Mouse (Mus musculus): ENCODE results near the gene Pigm.

DNA sequence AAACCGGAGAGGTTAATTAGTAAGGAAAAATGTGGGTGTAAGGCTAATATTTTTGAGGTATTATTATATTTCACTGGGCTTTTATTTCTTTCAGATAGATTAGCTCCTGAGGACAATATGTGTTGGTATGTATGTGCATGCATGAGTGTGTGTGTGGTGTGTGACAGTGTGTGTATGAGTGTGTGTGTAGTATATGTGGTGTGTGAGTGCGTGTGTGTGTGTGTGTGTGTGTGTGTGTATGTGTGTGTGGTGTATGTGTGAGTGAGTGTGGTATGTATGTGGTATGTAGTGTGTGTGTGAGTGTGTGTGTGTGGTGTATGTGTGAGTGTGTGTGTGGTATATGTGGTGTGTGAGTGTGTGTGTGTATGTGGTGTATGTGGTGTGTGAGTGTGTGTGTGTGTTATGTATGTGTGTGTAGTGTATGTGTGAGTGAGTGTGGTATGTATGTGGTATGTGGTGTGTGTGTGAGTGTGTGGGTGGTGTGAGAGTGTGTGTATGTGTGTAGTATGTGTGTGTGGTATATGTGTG lies 16.4 kb downstream of the Pigm start:
- no peak for TF ChIP-seq POLR2AphosphoS2 (IDR thresholded peaks at IDR 0.05; ENCODE audit: insufficient read length, low read depth)
- TF ChIP-seq MYOD1 (IDR thresholded peaks at IDR 0.05; ENCODE audit: control insufficient read depth in 1 of 3, insufficient read length in 2 of 3, low read depth in 2 of 3), result no peak
- TF ChIP-seq POLR2A (IDR thresholded peaks at IDR 0.05; ENCODE audit: insufficient read length, low read depth), result no peak
- TF ChIP-seq TCF3 (IDR thresholded peaks at IDR 0.05; ENCODE audit: insufficient read length, low read depth), result no peak
- TF ChIP-seq E2F4 (IDR thresholded peaks at IDR 0.05; ENCODE audit: insufficient read depth), result no peak
- no peak for TF ChIP-seq TCF12 (IDR thresholded peaks at IDR 0.05; ENCODE audit: insufficient read depth, poor library complexity, severe bottlenecking)
- TF ChIP-seq MAX (IDR thresholded peaks at IDR 0.05; ENCODE audit: low read depth), result no peak
- no peak for TF ChIP-seq SRF (IDR thresholded peaks at IDR 0.05; ENCODE audit: control insufficient read depth, insufficient read length, low read depth)
- TF ChIP-seq CEBPB (IDR thresholded peaks at IDR 0.05; ENCODE audit: insufficient read depth, poor library complexity, severe bottlenecking), result no peak
- no peak for TF ChIP-seq REST (IDR thresholded peaks at IDR 0.05; ENCODE audit: insufficient read depth, insufficient read length)

Data from myocyte (in vitro differentiated cells).